Mouse (Mus musculus) midbrain, embryonic 16.5 days (tissue): Measurements from ENCODE around the gene Fam98b. TPM values are rescaled to one million over a fixed set of nuclear protein-coding genes. Genes with fewer than 3 reads are reported as not detected.

Experiments used
- ATAC-seq: fragments of 200-750 bp; cut with Nextera tagmentation; 2 replicates; pipeline ENCODE4 v1.8.0; 2017; ENCODE audit warnings: moderate TSS enrichment
- H3K27ac ChIP-seq: fragments of 300-500 bp; sonication (generic); 2 replicates; pipeline ENCODE4 v1.5.1; 2014; ENCODE audit warnings: mild to moderate bottlenecking, low read length, mixed read lengths
- H3K27me3 ChIP-seq: fragments of 300-500 bp; sonication (generic); 2 replicates; pipeline ENCODE4 v1.6.1; 2014; ENCODE audit warnings: low read depth, low read length, mixed read lengths; ENCODE audit not compliant: control insufficient read depth, insufficient read depth
- H3K36me3 ChIP-seq: fragments of 300-500 bp; sonication (generic); 2 replicates; pipeline ENCODE4 v1.6.1; 2014; ENCODE audit warnings: mild to moderate bottlenecking, low read length, moderate library complexity, mixed read lengths; ENCODE audit not compliant: control insufficient read depth, insufficient read depth
- H3K4me1 ChIP-seq: fragments of 300-500 bp; sonication (generic); 2 replicates; pipeline ENCODE4 v1.6.1; 2014; ENCODE audit warnings: mild to moderate bottlenecking, low read length, mixed read lengths; ENCODE audit not compliant: control insufficient read depth, insufficient read depth
- H3K4me2 ChIP-seq: fragments of 300-500 bp; sonication (generic); 2 replicates; pipeline ENCODE4 v1.6.1; 2014; ENCODE audit warnings: mild to moderate bottlenecking, low read length, mixed read lengths
- H3K4me3 ChIP-seq: fragments of 300-500 bp; sonication (generic); 2 replicates; pipeline ENCODE4 v1.5.1; 2014; ENCODE audit warnings: low read depth, mild to moderate bottlenecking, low read length, moderate library complexity, mixed read lengths
- H3K9ac ChIP-seq: fragments of 300-500 bp; sonication (generic); 2 replicates; pipeline ENCODE4 v1.6.1; 2014; ENCODE audit warnings: low read depth, low read length, mixed read lengths
- H3K9me3 ChIP-seq: fragments of 300-500 bp; sonication (generic); replicated peaks from 2 replicates; pipeline ENCODE4 v1.6.1; 2014; ENCODE audit warnings: mild to moderate bottlenecking, low read length, mixed read lengths; ENCODE audit not compliant: control insufficient read depth, poor library complexity, severe bottlenecking
- WGBS: fragments of 180-500 bp; shearing (Covaris S2); extraction: QIAGEN DNeasy Blood & Tissue Kit; methylation state at CpG from one replicate; pipeline ENCODE4 v1.1.7; 2014; 5-methylcytosine and 5-hydroxymethylcytosine counted together
- polyA plus RNA-seq: library from polyadenylated mRNA; unstranded; fragments of >200 nt; fragmentation: Nextera tagmentation; extraction: Ambion mirVana; gene quantifications from 2 replicates; pipeline ENCODE4 v1.2.1, GENCODE M21; 2015

Gene Fam98b
- polyA plus RNA-seq, 1 experiment from 2014 or later: 9.6 TPM

GRCm38 (mm10) chr2:117222651-117223050 is 26.9 kb upstream of the Fam98b start:
- Histone ChIP-seq H3K4me1 (peaks cover 3% of the 10 kb centered on the region), H3K4me3 (no peak overlapping the region), H3K9ac (no peak overlapping the region), H3K27me3 (no peaks in the 10 kb centered on the region), H3K27ac (no peak overlapping the region), H3K4me2 (no peak overlapping the region), H3K9me3 (no peaks in the 10 kb centered on the region), H3K36me3 (no peaks in the 10 kb centered on the region)
- 91% methylated on average over 9 of the region's 9 CpGs for WGBS
- no peak for ATAC-seq

GRCm38 (mm10) chr2:117228601-117229125 is 20.9 kb upstream of the Fam98b start:
- Histone ChIP-seq H3K27me3 (no peaks in the 10 kb centered on the region), H3K4me3 (no peak overlapping the region), H3K36me3 (no peaks in the 10 kb centered on the region), H3K4me2 (peak overlapping the region; percentile 36), H3K9ac (0 out of 2 replicates have a peak overlapping the region, but pooled peaks have one; percentile 30), H3K4me1 (peaks cover 14% of the 10 kb centered on the region), H3K27ac (peak overlapping the region; percentile 71; the same call in 1 of the 2 replicates), H3K9me3 (no peaks in the 10 kb centered on the region)
- peak; percentile 79 for ATAC-seq
- WGBS: 17% methylated on average over 11 of the region's 11 CpGs

- H3K36me3 ChIP-seq: no peaks in the 10 kb centered on the region
Measured at GRCm38 (mm10) chr2:117230261-117230660, 19.3 kb upstream of the Fam98b start.

GRCm38 (mm10) chr2:117231257-117231656 is 18.3 kb upstream of the Fam98b start:
- H3K4me1 ChIP-seq: peaks cover 14% of the 10 kb centered on the region
- no peaks in the 10 kb centered on the region for H3K9me3 ChIP-seq
- no peak overlapping the region for H3K4me3 ChIP-seq
- H3K36me3 ChIP-seq: no peaks in the 10 kb centered on the region
- no peak overlapping the region for H3K27ac ChIP-seq
- no peaks in the 10 kb centered on the region for H3K27me3 ChIP-seq
- H3K9ac ChIP-seq: no peak overlapping the region
- WGBS: 5% methylated on average over 13 of the region's 13 CpGs
- peak overlapping the region; percentile 27 for H3K4me2 ChIP-seq
- ATAC-seq: peak; percentile 91

More at GRCm38 (mm10) chr2:117230261-117230660, 19.3 kb upstream of the Fam98b start:
- Histone ChIP-seq H3K4me3 (no peak overlapping the region), H3K4me1 (peaks cover 14% of the 10 kb centered on the region), H3K9me3 (no peaks in the 10 kb centered on the region), H3K27me3 (no peaks in the 10 kb centered on the region), H3K4me2 (no peak overlapping the region), H3K9ac (no peak overlapping the region), H3K27ac (no peak overlapping the region)
- 64% methylated on average over 7 of the region's 7 CpGs for WGBS
- ATAC-seq: no peak

GRCm38 (mm10) chr2:117241953-117242352 is 7.6 kb upstream of the Fam98b start:
- Histone ChIP-seq H3K27me3 (no peaks in the 10 kb centered on the region), H3K9ac (no peak overlapping the region), H3K36me3 (no peaks in the 10 kb centered on the region), H3K4me3 (no peak overlapping the region), H3K9me3 (no peaks in the 10 kb centered on the region), H3K27ac (no peak overlapping the region), H3K4me2 (no peak overlapping the region), H3K4me1 (no peaks in the 10 kb centered on the region)
- 73% methylated on average over 4 of the region's 4 CpGs for WGBS
- ATAC-seq: no peak

GRCm38 (mm10) chr2:117250001-117250510 is 517 bp downstream of the Fam98b start:
- under 1% methylated on average over 21 of the region's 24 CpGs for WGBS
- no peaks in the 10 kb centered on the region for H3K9me3 ChIP-seq
- ATAC-seq: peak; percentile 75
- H3K4me1 ChIP-seq: peaks cover 21% of the 10 kb centered on the region
- H3K36me3 ChIP-seq: no peaks in the 10 kb centered on the region
- peak overlapping the region; percentile 91 for H3K4me2 ChIP-seq
- H3K27me3 ChIP-seq: no peaks in the 10 kb centered on the region
- peak overlapping the region; percentile 74 for H3K4me3 ChIP-seq
- peak overlapping the region; percentile 83 for H3K9ac ChIP-seq
- peak overlapping the region; percentile 89 for H3K27ac ChIP-seq

GRCm38 (mm10) chr2:117255415-117255814 is 5.9 kb downstream of the Fam98b start:
- no peaks in the 10 kb centered on the region for H3K36me3 ChIP-seq
- ATAC-seq: no peak
- H3K4me3 ChIP-seq: no peak overlapping the region
- no peak overlapping the region for H3K4me2 ChIP-seq
- no peaks in the 10 kb centered on the region for H3K27me3 ChIP-seq
- no peak overlapping the region for H3K27ac ChIP-seq
- no peak overlapping the region for H3K9ac ChIP-seq
- WGBS: 86% methylated on average over 2 of the region's 2 CpGs
- no peaks in the 10 kb centered on the region for H3K9me3 ChIP-seq
- H3K4me1 ChIP-seq: peaks cover 20% of the 10 kb centered on the region

- no peak overlapping the region for H3K27ac ChIP-seq
- H3K4me1 ChIP-seq: no peaks in the 10 kb centered on the region
- H3K27me3 ChIP-seq: no peaks in the 10 kb centered on the region
- no peaks in the 10 kb centered on the region for H3K9me3 ChIP-seq
- no peak overlapping the region for H3K4me2 ChIP-seq
- H3K4me3 ChIP-seq: no peak overlapping the region
- no peaks in the 10 kb centered on the region for H3K36me3 ChIP-seq
- 84% methylated on average over 1 of the region's 1 CpGs for WGBS
- no peak for ATAC-seq
- no peak overlapping the region for H3K9ac ChIP-seq
Measured at GRCm38 (mm10) chr2:117257617-117258016, 8.1 kb downstream of the Fam98b start.

GRCm38 (mm10) chr2:117262184-117262583 is 12.6 kb downstream of the Fam98b start:
- H3K27me3 ChIP-seq: no peaks in the 10 kb centered on the region
- no peak for ATAC-seq
- H3K27ac ChIP-seq: no peak overlapping the region
- no peaks in the 10 kb centered on the region for H3K9me3 ChIP-seq
- H3K36me3 ChIP-seq: peaks cover 10% of the 10 kb centered on the region
- 86% methylated on average over 5 of the region's 5 CpGs for WGBS
- H3K4me3 ChIP-seq: no peak overlapping the region
- no peaks in the 10 kb centered on the region for H3K4me1 ChIP-seq
- no peak overlapping the region for H3K4me2 ChIP-seq
- no peak overlapping the region for H3K9ac ChIP-seq
